Mouse (Mus musculus): ENCODE data around the gene Pfkl.
"Not testable (repeated sequence)": the region's sequence is repeated elsewhere in the genome, so short reads cannot be mapped to it uniquely, and the experiment has no call there.

The Pfkl gene

GRCm38 (mm10) chr10:78009945-78010293 lies at the start of gene Pfkl:
Gene Pfkl, minus strand, starts transcription at chr10:78010083.
- peak; percentile 77 for DNase-seq (ENCODE audit: extremely low read depth, low read depth, low spot score)

GRCm38 (mm10) chr10:78057056-78057455 lies 47.2 kb upstream of the Pfkl start:
- DNase-seq (ENCODE audit: extremely low read depth, low read depth, low spot score): no peak

- DNase-seq (ENCODE audit: extremely low read depth, low read depth, low spot score): peak; percentile 31
These were observed 45.0 kb upstream of the Pfkl start for GRCm38 (mm10) chr10:78054633-78055565.

GRCm38 (mm10) chr10:78049519-78050035 lies 39.7 kb upstream of the Pfkl start:
- no peak for DNase-seq (ENCODE audit: extremely low read depth, low read depth, low spot score)

- DNase-seq (ENCODE audit: extremely low read depth, low read depth, low spot score): no peak
These were observed 38.3 kb upstream of the Pfkl start for GRCm38 (mm10) chr10:78048061-78048730.

- DNase-seq (ENCODE audit: extremely low read depth, low read depth, low spot score): no peak
These were observed 36.5 kb upstream of the Pfkl start for GRCm38 (mm10) chr10:78046388-78046787.

GRCm38 (mm10) chr10:78044531-78044930 lies 34.6 kb upstream of the Pfkl start:
- DNase-seq (ENCODE audit: extremely low read depth, low read depth, low spot score): no peak

- no peak for DNase-seq (ENCODE audit: extremely low read depth, low read depth, low spot score)
These were observed 33.5 kb upstream of the Pfkl start, which contains the start of gene Aire for GRCm38 (mm10) chr10:78043406-78043836. Gene Aire, minus strand, starts transcription at chr10:78043610.

- no peak for DNase-seq (ENCODE audit: extremely low read depth, low read depth, low spot score)
These were observed 33.0 kb upstream of the Pfkl start for GRCm38 (mm10) chr10:78042697-78043405.

- no peak for DNase-seq (ENCODE audit: extremely low read depth, low read depth, low spot score)
These were observed 32.2 kb upstream of the Pfkl start for GRCm38 (mm10) chr10:78042096-78042495.

GRCm38 (mm10) chr10:78041647-78042046 lies 31.8 kb upstream of the Pfkl start, which contains the start of gene Dnmt3l:
Gene Dnmt3l, plus strand, starts transcription at chr10:78041947.
- DNase-seq (ENCODE audit: extremely low read depth, low read depth, low spot score): no peak

GRCm38 (mm10) chr10:78037139-78037538 lies 27.3 kb upstream of the Pfkl start:
- DNase-seq (ENCODE audit: extremely low read depth, low read depth, low spot score): no peak

- DNase-seq (ENCODE audit: extremely low read depth, low read depth, low spot score): no peak
These were observed 22.1 kb upstream of the Pfkl start for GRCm38 (mm10) chr10:78031987-78032386.

- no peak for DNase-seq (ENCODE audit: extremely low read depth, low read depth, low spot score)
These were observed 19.2 kb upstream of the Pfkl start for GRCm38 (mm10) chr10:78029080-78029479.

GRCm38 (mm10) chr10:78028129-78028528 lies 18.2 kb upstream of the Pfkl start:
- no peak for DNase-seq (ENCODE audit: extremely low read depth, low read depth, low spot score)

GRCm38 (mm10) chr10:78025453-78025852 lies 15.6 kb upstream of the Pfkl start:
- not testable (repeated sequence) for DNase-seq (ENCODE audit: extremely low read depth, low read depth, low spot score)

GRCm38 (mm10) chr10:78019984-78020383 lies 10.1 kb upstream of the Pfkl start:
- DNase-seq (ENCODE audit: extremely low read depth, low read depth, low spot score): not testable (repeated sequence)

- DNase-seq (ENCODE audit: extremely low read depth, low read depth, low spot score): no peak
These were observed 9.4 kb upstream of the Pfkl start for GRCm38 (mm10) chr10:78019291-78019690.

- no peak for DNase-seq (ENCODE audit: extremely low read depth, low read depth, low spot score)
These were observed 8.9 kb upstream of the Pfkl start for GRCm38 (mm10) chr10:78018797-78019203.

GRCm38 (mm10) chr10:78016366-78016765 lies 6.5 kb upstream of the Pfkl start:
- no peak for DNase-seq (ENCODE audit: extremely low read depth, low read depth, low spot score)

GRCm38 (mm10) chr10:78015489-78015888 lies 5.6 kb upstream of the Pfkl start:
- DNase-seq (ENCODE audit: extremely low read depth, low read depth, low spot score): peak; percentile 23

Data from fat pad, adult 2 months (tissue).